Mouse (Mus musculus) small intestine, adult 2 months (tissue): ENCODE measurements at regions not wholly inside any gene's neighbourhood (a gene's known extent, or its start where the extent isn't known, plus 50 kb on each side); places are given as distances from the start of the nearest gene placed in this dataset.

Experiments
- CTCF ChIP-seq: fragments of 200-500 bp; IDR thresholded peaks from 2 replicates; pipeline ENCODE4 v1.5.1; 2012; ENCODE audit warnings: low read depth, mild to moderate bottlenecking, control low read depth, inconsistent platforms, low read length, moderate library complexity, mixed read lengths; ENCODE audit not compliant: insufficient replicate concordance, insufficient read length; ENCODE audit errors: extremely low read depth
- POLR2A ChIP-seq: fragments of 200-500 bp; IDR thresholded peaks from 2 replicates; pipeline ENCODE4 v1.6.1; 2012; ENCODE audit warnings: low read depth, mild to moderate bottlenecking, control low read depth, inconsistent platforms, low read length, moderate library complexity

GRCm38 (mm10) chr5:119208077-119208476, 462.4 kb upstream of the Tbx3 start:
- TF ChIP-seq POLR2A: no peak
- TF ChIP-seq CTCF: no peak
